Mouse (Mus musculus) liver, embryonic 15.5 days (tissue): ENCODE measurements around the gene Spata46. TPM values are rescaled to one million over a fixed set of nuclear protein-coding genes. Genes with fewer than 3 reads are reported as not detected.

Source experiments
- ATAC-seq: fragments of 200-750 bp; cut with Nextera tagmentation; 2 replicates; pipeline ENCODE4 v1.8.0; 2017; ENCODE audit warnings: moderate number of reproducible peaks, mild to moderate bottlenecking, moderate library complexity; ENCODE audit not compliant: insufficient read depth
- H3K27ac ChIP-seq: fragments of 300-500 bp; sonication (generic); replicated peaks from 2 replicates; pipeline ENCODE4 v1.5.1; 2015; ENCODE audit warnings: mild to moderate bottlenecking, inconsistent platforms
- H3K27me3 ChIP-seq: fragments of 300-500 bp; sonication (generic); 2 replicates; pipeline ENCODE4 v1.6.1; 2015; ENCODE audit warnings: mild to moderate bottlenecking, inconsistent platforms
- H3K36me3 ChIP-seq: fragments of 300-500 bp; sonication (generic); replicated peaks from 2 replicates; pipeline ENCODE4 v1.6.1; 2015; ENCODE audit warnings: moderate library complexity, mild to moderate bottlenecking, inconsistent platforms
- H3K4me1 ChIP-seq: fragments of 300-500 bp; sonication (generic); replicated peaks from 2 replicates; pipeline ENCODE4 v1.6.1; 2015; ENCODE audit warnings: inconsistent platforms
- H3K4me2 ChIP-seq: fragments of 300-500 bp; sonication (generic); 2 replicates; pipeline ENCODE4 v1.6.1; 2015; ENCODE audit warnings: moderate library complexity, mild to moderate bottlenecking, inconsistent platforms
- H3K4me3 ChIP-seq: fragments of 300-500 bp; sonication (generic); replicated peaks from 2 replicates; pipeline ENCODE4 v1.5.1; 2015; ENCODE audit warnings: mild to moderate bottlenecking, inconsistent platforms
- H3K9ac ChIP-seq: fragments of 300-500 bp; sonication (generic); 2 replicates; pipeline ENCODE4 v1.6.1; 2015; ENCODE audit warnings: moderate library complexity, mild to moderate bottlenecking, inconsistent platforms
- H3K9me3 ChIP-seq: fragments of 300-500 bp; sonication (generic); replicated peaks from 2 replicates; pipeline ENCODE4 v1.6.1; 2016; ENCODE audit warnings: inconsistent platforms
- WGBS: fragments of 180-500 bp; shearing (Covaris S2); methylation state at CpG from one replicate; pipeline ENCODE4 v1.1.7; 2015; ENCODE audit warnings: mixed read lengths; ENCODE audit not compliant: insufficient replicate concordance; 5-methylcytosine and 5-hydroxymethylcytosine counted together
- polyA plus RNA-seq: library from polyadenylated mRNA; unstranded; fragments of >200 nt; fragmentation: Nextera tagmentation; extraction: Ambion mirVana; gene quantifications from 2 replicates; pipeline ENCODE4 v1.2.1, GENCODE M21; 2015

The Spata46 gene
- polyA plus RNA-seq: 0.50 and 0.52 TPM in 2 replicates

DNA sequence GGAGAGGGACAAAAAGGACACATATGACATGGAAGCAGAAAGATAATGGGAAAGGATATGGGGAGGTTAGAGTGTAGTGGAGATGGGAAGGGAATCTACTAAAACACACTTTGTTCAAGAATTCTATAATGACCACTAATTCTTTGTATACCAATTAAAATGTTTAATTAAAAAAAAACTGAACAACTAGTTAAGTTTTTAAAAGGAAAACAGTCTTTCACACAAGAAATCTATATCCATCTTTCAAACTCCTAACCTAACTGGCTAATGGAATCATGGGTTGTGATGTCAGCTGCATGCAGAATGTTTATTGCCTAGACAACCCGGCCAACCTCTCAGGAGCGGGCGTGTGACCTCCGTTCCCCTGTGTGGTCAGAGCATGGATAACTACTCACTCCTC, at the start of gene Spata46:
Gene Spata46 (plus strand): TSS at position 301 of the 400 bp plus-strand sequence.
- Histone ChIP-seq H3K9me3 (no peaks in the 10 kb centered on the region), H3K27me3 (no peaks in the 10 kb centered on the region), H3K36me3 (no peaks in the 10 kb centered on the region), H3K4me3 (no peak within 1 kb of the TSS), H3K27ac (no peak within 1 kb of the TSS), H3K4me1 (no peaks in the 10 kb centered on the region), H3K4me2 (no peak within 1 kb of the TSS), H3K9ac (no peak within 1 kb of the TSS)
- WGBS: 82% methylated on average over 4 of the region's 4 CpGs
- ATAC-seq: no peak

DNA sequence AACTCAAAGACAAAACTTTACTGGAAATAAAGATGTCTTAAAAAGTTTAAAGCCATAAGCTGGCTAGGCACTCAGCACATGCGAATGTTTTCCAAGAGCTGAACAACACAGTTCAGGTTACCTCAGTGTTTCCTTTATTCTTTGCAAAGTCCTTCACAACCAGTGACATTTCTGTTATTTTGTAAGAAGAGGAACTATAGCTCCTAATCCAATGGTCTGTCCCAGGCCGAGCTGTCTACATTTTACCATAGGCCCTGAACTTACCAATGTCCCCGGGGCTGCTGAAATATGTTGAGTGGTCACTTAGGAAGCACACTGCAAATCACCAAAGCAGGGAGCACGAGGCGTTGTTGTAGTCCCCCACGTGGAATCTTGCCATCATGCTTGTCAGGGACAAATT, 38.3 kb upstream of the Spata46 start:
- Histone ChIP-seq H3K36me3 (no peaks in the 10 kb centered on the region), H3K27ac (no peak overlapping the region), H3K4me2 (no peak overlapping the region), H3K4me1 (no peaks in the 10 kb centered on the region), H3K4me3 (no peak overlapping the region), H3K9ac (no peak overlapping the region), H3K9me3 (no peaks in the 10 kb centered on the region), H3K27me3 (no peaks in the 10 kb centered on the region)
- 55% methylated on average over 6 of the region's 6 CpGs for WGBS
- ATAC-seq: no peak

DNA sequence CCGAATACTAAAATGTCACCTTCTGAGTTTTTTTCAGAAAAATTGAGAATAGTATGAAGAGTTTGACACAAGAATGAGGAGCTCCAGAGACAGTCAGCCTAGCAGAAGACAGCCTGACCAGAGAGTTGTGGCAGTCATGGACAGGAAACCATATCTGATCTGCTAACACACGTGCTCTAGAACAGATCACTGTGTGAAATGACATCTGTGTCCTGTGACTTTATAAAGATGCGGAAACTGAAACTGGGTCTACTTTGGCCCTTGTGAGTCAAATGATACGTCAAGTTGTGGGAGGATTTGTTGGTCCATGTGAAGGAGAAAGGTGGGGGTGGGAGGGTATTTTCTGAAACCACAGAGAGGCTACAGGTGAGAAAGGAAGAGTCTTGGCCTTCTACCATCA, 37.9 kb upstream of the Spata46 start:
- no peaks in the 10 kb centered on the region for H3K36me3 ChIP-seq
- WGBS: 36% methylated on average over 4 of the region's 4 CpGs
- no peak overlapping the region for H3K4me2 ChIP-seq
- no peak overlapping the region for H3K4me3 ChIP-seq
- no peaks in the 10 kb centered on the region for H3K27me3 ChIP-seq
- no peak overlapping the region for H3K9ac ChIP-seq
- no peaks in the 10 kb centered on the region for H3K9me3 ChIP-seq
- H3K27ac ChIP-seq: no peak overlapping the region
- no peak for ATAC-seq
- H3K4me1 ChIP-seq: no peaks in the 10 kb centered on the region

DNA sequence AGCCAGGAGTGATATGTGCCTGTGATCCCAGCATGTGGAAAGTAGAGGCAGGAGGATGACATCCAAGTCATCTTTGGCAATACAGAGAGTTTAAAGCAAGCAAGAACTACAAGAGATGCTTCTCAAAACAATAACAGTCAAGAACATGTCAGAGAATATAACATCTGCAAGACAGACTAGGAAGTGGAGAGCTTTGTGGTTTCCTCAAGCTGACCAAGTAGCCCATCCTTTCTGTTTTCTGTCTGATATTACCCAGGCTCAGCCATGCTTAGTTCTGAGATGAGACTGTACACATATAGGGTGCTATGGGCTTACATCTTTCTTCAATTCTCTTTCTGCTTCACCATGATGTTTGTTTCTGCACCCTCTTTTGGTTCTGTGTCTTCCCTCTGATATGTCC, 35.4 kb upstream of the Spata46 start:
- Histone ChIP-seq H3K4me2 (no peak overlapping the region), H3K9me3 (no peaks in the 10 kb centered on the region), H3K27ac (no peak overlapping the region), H3K27me3 (no peaks in the 10 kb centered on the region), H3K4me1 (no peaks in the 10 kb centered on the region), H3K36me3 (no peaks in the 10 kb centered on the region), H3K9ac (no peak overlapping the region), H3K4me3 (no peak overlapping the region)
- ATAC-seq: no peak

DNA sequence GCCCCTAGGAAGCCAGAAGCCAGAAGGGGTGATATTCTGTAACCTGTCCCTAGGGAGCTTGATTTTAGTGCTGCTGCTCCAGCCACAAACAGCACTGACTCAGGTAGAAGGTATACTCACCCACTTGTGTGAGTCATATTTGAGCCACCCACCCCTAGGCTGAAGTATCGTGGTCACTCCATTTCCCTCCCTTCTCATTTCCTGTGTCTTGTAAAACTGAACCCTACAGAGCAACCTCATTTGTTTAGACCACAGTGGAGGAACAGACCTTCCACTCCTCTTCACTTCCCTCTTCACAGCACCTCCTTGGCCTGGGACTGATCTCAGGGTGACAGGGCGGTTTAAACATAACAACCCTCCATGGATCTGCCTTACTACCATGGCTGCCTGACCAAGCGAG, 31.6 kb upstream of the Spata46 start, which contains the start of gene Sh2d1b1:
Gene Sh2d1b1 (plus strand): TSS at position 305 of the 400 bp plus-strand sequence.
- Histone ChIP-seq H3K9me3 (no peaks in the 10 kb centered on the region), H3K36me3 (no peaks in the 10 kb centered on the region), H3K27me3 (no peaks in the 10 kb centered on the region), H3K4me1 (no peaks in the 10 kb centered on the region), H3K27ac (no peak within 1 kb of the TSS), H3K4me2 (no peak within 1 kb of the TSS), H3K9ac (no peak within 1 kb of the TSS), H3K4me3 (no peak within 1 kb of the TSS)
- ATAC-seq: no peak
- WGBS: 28% methylated on average over 3 of the region's 3 CpGs

DNA sequence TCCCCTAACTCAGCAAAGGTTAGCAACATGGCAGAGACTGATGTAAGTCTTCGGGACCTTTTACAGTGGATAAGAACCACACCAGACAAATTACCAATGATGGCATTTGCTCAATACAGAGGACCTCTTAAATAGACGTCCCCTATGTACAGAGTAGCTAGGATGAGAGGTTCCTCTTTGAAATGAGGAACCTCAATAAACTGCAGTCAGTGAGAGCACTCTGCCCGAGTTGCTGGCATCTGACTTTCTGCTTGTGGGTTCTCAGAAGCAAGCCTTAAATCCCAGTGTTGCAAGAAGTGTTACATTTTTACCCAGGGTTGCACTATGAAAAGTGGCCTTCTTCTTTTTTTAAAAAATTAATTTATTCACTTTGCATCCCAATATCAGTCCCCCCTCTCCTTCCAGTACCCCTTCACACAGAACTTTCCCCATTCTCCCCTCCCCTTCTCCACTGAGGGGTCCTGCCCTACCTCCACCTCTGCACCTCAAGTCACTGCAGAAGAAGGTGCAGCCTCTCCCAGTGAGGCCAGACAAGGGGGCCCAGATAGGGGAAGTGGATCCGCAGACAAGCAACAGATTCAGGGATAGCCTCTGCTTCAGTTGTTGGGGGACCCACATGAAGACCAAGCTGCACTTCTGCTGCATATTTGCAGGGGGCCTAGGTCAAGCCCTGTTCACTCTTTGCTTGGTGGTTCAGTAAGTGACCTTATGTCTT, 26.0 kb upstream of the Spata46 start:
- H3K9ac ChIP-seq: no peak overlapping the region
- H3K27me3 ChIP-seq: no peaks in the 10 kb centered on the region
- H3K27ac ChIP-seq: peak overlapping the region; percentile 61

DNA sequence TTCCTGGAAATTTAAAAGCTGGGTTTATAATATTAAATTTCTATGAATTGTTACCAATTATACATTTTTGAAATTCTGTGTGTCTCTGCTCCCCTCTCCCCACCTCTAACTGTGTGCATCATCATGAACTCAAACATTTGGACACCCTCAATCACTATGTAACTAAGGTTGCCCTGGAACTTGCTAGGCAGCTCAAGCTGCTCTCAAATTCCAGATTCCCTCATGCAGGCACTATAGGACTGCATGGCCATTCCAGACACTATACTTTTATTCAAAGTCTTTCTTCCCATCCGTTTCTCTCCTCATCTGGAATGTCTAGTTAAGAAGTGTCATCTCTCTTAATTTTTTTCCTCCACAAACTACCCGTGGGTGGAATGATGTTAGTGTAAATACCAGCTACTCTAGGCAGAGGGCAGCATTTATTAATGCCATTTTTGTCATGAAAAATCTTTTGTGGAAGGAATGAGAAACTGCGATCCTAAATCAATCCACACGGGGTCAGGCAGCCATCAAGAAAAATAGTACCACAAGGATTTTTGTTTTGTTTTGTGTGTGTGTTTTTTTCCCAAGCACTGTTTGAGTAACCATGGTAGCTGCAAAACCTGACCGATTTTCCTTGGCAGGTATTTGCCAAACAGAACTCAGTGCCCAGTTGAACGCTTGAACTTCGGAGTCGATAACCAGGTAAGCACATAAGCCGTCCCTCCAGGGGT, 16.2 kb upstream of the Spata46 start:
- 39% methylated on average over 9 of the region's 9 CpGs for whole genome bisulfite sequencing
- Histone ChIP-seq H3K9me3 (no peaks in the 10 kb centered on the region), H3K9ac (no peak overlapping the region), H3K4me1 (no peaks in the 10 kb centered on the region), H3K4me2 (no peak overlapping the region), H3K27ac (no peak overlapping the region), H3K36me3 (no peaks in the 10 kb centered on the region), H3K4me3 (no peak overlapping the region), H3K27me3 (no peaks in the 10 kb centered on the region)
- no peak for ATAC-seq

More for the DNA sequence above, 26.0 kb upstream of the Spata46 start:
- Histone ChIP-seq H3K4me2 (no peak overlapping the region), H3K9me3 (no peaks in the 10 kb centered on the region), H3K4me3 (no peak overlapping the region), H3K4me1 (no peaks in the 10 kb centered on the region), H3K36me3 (no peaks in the 10 kb centered on the region)
- no peak for ATAC-seq
- 25% methylated on average over 4 of the region's 4 CpGs for WGBS

DNA sequence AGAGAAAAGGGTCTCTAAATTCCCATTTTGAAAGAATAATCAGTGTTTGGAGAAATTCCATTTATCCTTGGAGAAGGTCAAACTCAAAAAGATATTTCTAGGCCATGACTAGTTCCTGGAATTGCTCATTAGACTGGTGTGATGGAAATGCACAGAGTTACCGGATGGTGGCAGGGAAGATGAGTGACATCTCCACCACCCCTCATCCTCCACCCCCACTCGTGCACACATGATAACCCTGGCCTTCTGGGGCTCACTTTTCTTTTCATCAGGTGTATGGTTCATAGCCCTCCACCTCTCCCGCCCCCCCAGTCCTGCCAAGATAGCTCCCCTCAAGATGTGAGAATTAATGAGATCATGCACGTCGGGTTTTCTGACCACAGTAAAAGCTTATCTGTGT, 15.3 kb upstream of the Spata46 start:
- ATAC-seq: no peak
- H3K9me3 ChIP-seq: no peaks in the 10 kb centered on the region
- no peak overlapping the region for H3K4me3 ChIP-seq
- H3K27ac ChIP-seq: no peak overlapping the region
- no peaks in the 10 kb centered on the region for H3K4me1 ChIP-seq
- H3K9ac ChIP-seq: no peak overlapping the region
- WGBS: 54% methylated on average over 5 of the region's 5 CpGs
- no peaks in the 10 kb centered on the region for H3K36me3 ChIP-seq
- H3K27me3 ChIP-seq: no peaks in the 10 kb centered on the region
- H3K4me2 ChIP-seq: no peak overlapping the region

DNA sequence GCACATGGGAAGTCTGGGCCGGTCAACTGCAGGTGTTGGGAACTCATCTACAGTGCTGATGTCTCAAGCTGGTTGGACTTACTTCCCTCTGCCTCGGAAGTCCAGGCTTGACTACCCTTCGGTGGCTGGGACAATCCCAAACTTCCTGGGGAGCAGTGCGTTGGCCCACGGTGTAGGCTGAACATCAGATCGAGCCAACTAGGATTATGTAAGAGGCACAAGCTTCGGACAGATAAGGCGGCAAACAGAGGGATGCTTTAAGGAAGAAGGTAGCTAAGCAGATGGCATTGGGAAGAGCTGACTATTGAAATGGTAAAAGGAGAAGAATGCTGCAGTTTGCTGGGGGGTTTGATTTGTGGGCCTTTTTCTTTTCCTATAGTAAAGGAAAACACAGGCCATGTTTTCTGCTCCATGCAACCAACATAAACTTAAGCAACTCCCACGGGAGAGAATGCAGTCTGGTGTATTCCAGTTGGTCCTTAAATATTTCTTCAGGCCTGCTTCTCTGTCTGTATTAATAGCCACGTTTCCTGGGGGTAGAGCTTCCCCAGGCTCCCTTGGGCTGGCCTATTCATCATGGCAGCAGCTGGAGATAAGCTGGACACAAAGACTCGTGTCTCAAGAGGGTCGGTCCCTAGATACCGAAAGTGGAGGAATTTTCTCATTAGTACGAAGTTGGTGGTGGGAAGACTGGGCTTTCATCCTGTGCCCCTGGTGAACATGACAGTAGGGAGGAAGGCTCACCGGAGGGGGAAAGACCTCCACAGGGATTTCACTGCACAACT, 13.6 kb upstream of the Spata46 start:
- WGBS: 66% methylated on average over 15 of the region's 15 CpGs
- ATAC-seq: no peak
- H3K9ac ChIP-seq: no peak overlapping the region
- H3K4me1 ChIP-seq: no peaks in the 10 kb centered on the region
- H3K36me3 ChIP-seq: no peaks in the 10 kb centered on the region
- no peak overlapping the region for H3K4me3 ChIP-seq
- H3K27ac ChIP-seq: no peak overlapping the region
- no peak overlapping the region for H3K4me2 ChIP-seq
- no peaks in the 10 kb centered on the region for H3K9me3 ChIP-seq
- no peaks in the 10 kb centered on the region for H3K27me3 ChIP-seq

DNA sequence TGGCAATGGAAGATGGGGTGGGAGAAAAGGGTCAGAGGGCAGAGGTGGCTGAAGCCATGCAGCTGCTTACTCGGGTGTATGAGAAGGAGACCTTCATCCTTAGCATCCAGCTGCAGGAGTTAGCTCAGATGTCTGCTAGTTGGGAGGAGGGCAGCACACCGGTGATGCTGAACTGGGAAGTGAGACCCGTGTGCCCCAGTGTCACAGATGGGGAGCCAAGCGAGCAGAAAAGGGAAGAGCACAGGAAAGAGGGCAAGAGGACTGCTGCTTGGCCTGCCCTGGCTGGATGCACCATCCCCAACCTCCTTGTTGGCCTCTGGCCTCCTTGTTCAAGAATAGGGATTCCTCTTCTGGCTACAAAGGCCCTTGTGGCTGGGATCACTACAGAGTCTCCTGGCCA, 9.1 kb upstream of the Spata46 start:
- H3K36me3 ChIP-seq: no peaks in the 10 kb centered on the region
- no peak overlapping the region for H3K27ac ChIP-seq
- WGBS: 43% methylated on average over 4 of the region's 4 CpGs
- no peak overlapping the region for H3K4me2 ChIP-seq
- H3K9me3 ChIP-seq: no peaks in the 10 kb centered on the region
- H3K4me3 ChIP-seq: no peak overlapping the region
- no peaks in the 10 kb centered on the region for H3K27me3 ChIP-seq
- H3K9ac ChIP-seq: no peak overlapping the region
- no peak for ATAC-seq
- H3K4me1 ChIP-seq: no peaks in the 10 kb centered on the region

DNA sequence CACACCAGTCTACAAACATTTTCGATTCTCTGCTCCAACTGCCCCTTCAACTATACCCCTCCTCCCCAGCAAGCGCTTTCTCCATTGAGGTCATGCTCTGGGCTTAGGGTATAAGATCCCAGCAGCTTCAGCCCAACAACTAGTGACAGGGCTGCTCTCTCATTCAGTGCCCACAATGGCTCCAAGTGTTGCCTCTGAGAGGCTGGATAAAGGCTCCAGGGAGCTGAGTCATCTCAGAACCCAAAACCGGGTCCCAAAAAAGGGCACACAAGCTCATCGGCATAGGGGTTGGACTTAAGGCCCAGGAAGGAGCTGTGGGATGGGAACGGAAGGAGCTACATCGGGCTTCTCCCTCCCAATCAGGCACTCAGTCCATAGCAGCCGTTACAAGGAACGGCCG, 6.9 kb upstream of the Spata46 start:
- H3K27me3 ChIP-seq: no peaks in the 10 kb centered on the region
- no peak for ATAC-seq

More for the DNA sequence above, 6.9 kb upstream of the Spata46 start:
- no peak overlapping the region for H3K9ac ChIP-seq
- no peaks in the 10 kb centered on the region for H3K4me1 ChIP-seq
- H3K4me3 ChIP-seq: no peak overlapping the region
- no peaks in the 10 kb centered on the region for H3K36me3 ChIP-seq
- no peaks in the 10 kb centered on the region for H3K9me3 ChIP-seq
- H3K27ac ChIP-seq: no peak overlapping the region
- WGBS: 74% methylated on average over 9 of the region's 9 CpGs
- no peak overlapping the region for H3K4me2 ChIP-seq
